Mouse (Mus musculus) heart, adult 2 months (tissue): ENCODE results near the gene Kcne2. TPM values are rescaled to one million over a fixed set of nuclear protein-coding genes. Genes with fewer than 3 reads are reported as not detected.

ENCODE experiments used
- DNase-seq, 2 experiments: peaks; one replicate each; pipeline ENCODE4 v3.0.0; 2021
- H3K27ac ChIP-seq: fragments of 200-600 bp; 2 replicates; pipeline ENCODE4 v1.8.1; 2022
- H3K27me3 ChIP-seq: fragments of 200-500 bp; 2 replicates; pipeline ENCODE4 v1.6.1; 2012; ENCODE audit warnings: mild to moderate bottlenecking, low read length, inconsistent platforms, mixed read lengths; ENCODE audit not compliant: control insufficient read depth, insufficient read depth
- H3K36me3 ChIP-seq: fragments of 200-500 bp; 2 replicates; pipeline ENCODE4 v1.6.1; 2012; ENCODE audit warnings: low read length, inconsistent platforms; ENCODE audit not compliant: control insufficient read depth, insufficient read depth
- H3K4me1 ChIP-seq: fragments of 200-500 bp; 2 replicates; pipeline ENCODE4 v1.6.1; 2011; ENCODE audit warnings: low read length; ENCODE audit not compliant: control insufficient read depth, insufficient read depth
- H3K4me3 ChIP-seq: fragments of 200-600 bp; 2 replicates; pipeline ENCODE4 v1.8.1; 2022
- H3K79me2 ChIP-seq: fragments of 200-500 bp; replicated peaks from 2 replicates; pipeline ENCODE4 v1.6.1; 2012; ENCODE audit warnings: mild to moderate bottlenecking, inconsistent platforms, low read length, moderate library complexity, mixed read lengths; ENCODE audit not compliant: control insufficient read depth, insufficient read depth
- H3K9ac ChIP-seq: fragments of 200-500 bp; 2 replicates; pipeline ENCODE4 v1.6.1; 2012; ENCODE audit warnings: low read depth, mild to moderate bottlenecking, control low read depth, inconsistent platforms, low read length, mixed read lengths
- CTCF ChIP-seq: fragments of 200-600 bp; IDR thresholded peaks from 2 replicates; pipeline ENCODE4 v1.8.1; 2022; ENCODE audit warnings: antibody characterized with exemption, mild to moderate bottlenecking, moderate library complexity
- EP300 ChIP-seq: fragments of 200-500 bp; IDR thresholded peaks from 2 replicates; pipeline ENCODE4 v1.6.1; 2011; ENCODE audit warnings: low read depth, low read length, control low read depth; ENCODE audit not compliant: insufficient read depth
- POLR2A ChIP-seq: fragments of 200-500 bp; IDR thresholded peaks from 2 replicates; pipeline ENCODE4 v1.6.1; 2011; ENCODE audit warnings: mild to moderate bottlenecking, low read depth, low read length, control low read depth; ENCODE audit not compliant: insufficient read depth
- whole genome bisulfite sequencing: fragments of 180-500 bp; shearing (Covaris S2); methylation state at CpG from one replicate; pipeline ENCODE4 v1.1.7; 2018; 5-methylcytosine and 5-hydroxymethylcytosine counted together
- intact Hi-C: fragments of 180-260 bp; cut with DNase I; formaldehyde crosslinking; loops from one replicate; pipeline ENCODE4 v1.15.1; 2025
- polyA plus RNA-seq: library from polyadenylated mRNA; depleted of rRNA; stranded (reverse); fragments of >200 nt; gene quantifications from 2 replicates; pipeline ENCODE4 v1.2.3, GENCODE M21; 2012; rRNA removed
- total RNA-seq, 2 experiments: library from RNA; stranded (reverse); gene quantifications; 2 replicates each; pipeline ENCODE4 v1.2.3; 2021

Gene Kcne2
- total and polyA plus RNA-seq, 3 experiments = not detected

GRCm38 (mm10) chr16:92340612-92341511 is 48.7 kb downstream of the Kcne2 start:
- H3K27me3 ChIP-seq = peaks cover 2% of the 10 kb centered on the region; the same call in 1 of the 2 replicates
- no peaks in the 10 kb centered on the region for H3K36me3 ChIP-seq
- peak overlapping the region; percentile 52 for H3K4me3 ChIP-seq
- H3K4me1 ChIP-seq = no peaks in the 10 kb centered on the region; the same call in 1 of the 2 replicates
- peak overlapping the region; percentile 54 for H3K9ac ChIP-seq
- DNase-seq = peak; percentile 69 to 75
- TF ChIP-seq CTCF (peak; percentile 88), EP300 (0 out of 2 replicates have a peak, but pooled peaks have one; percentile 40), POLR2A (no peak)
- H3K27ac ChIP-seq = peak overlapping the region; percentile 54
- no peaks in the 10 kb centered on the region for H3K79me2 ChIP-seq
- 10% methylated on average over 27 of the region's 27 CpGs for WGBS
- intact Hi-C loops = loop anchor here (1.0 to 5.0 kb wide), 4 partner anchors 46 to 146 kb away; no protein-coding TSS in a partner anchor

GRCm38 (mm10) chr16:92345177-92345576 is 53.0 kb downstream of the Kcne2 start:
- no peaks in the 10 kb centered on the region for H3K36me3 ChIP-seq
- DNase-seq = peak; percentile 66 to 82
- intact Hi-C loops = no loop called here
- H3K4me1 ChIP-seq = no peaks in the 10 kb centered on the region; the same call in 1 of the 2 replicates
- H3K27me3 ChIP-seq = no peaks in the 10 kb centered on the region
- peak overlapping the region; percentile 80 for H3K27ac ChIP-seq
- H3K79me2 ChIP-seq = no peaks in the 10 kb centered on the region
- no peak overlapping the region for H3K9ac ChIP-seq
- no peak overlapping the region for H3K4me3 ChIP-seq
- WGBS = 11% methylated on average over 11 of the region's 11 CpGs
- TF ChIP-seq CTCF = no peak
- TF ChIP-seq POLR2A = no peak
- peak; percentile 95 for TF ChIP-seq EP300

GRCm38 (mm10) chr16:92346297-92346916 is 54.2 kb downstream of the Kcne2 start:
- DNase-seq = peak; percentile 71 to 85
- intact Hi-C loops = no loop called here
- H3K79me2 ChIP-seq = no peaks in the 10 kb centered on the region
- peak overlapping the region; percentile 89 for H3K27ac ChIP-seq
- TF ChIP-seq EP300 = peak; percentile 67; the same call in 1 of the 2 replicates
- TF ChIP-seq CTCF = no peak
- TF ChIP-seq POLR2A = peak; percentile 66; the same call in 1 of the 2 replicates
- no peak overlapping the region; the same call in 1 of the 2 replicates for H3K9ac ChIP-seq
- H3K4me3 ChIP-seq = no peak overlapping the region
- no peaks in the 10 kb centered on the region for H3K4me1 ChIP-seq
- no peaks in the 10 kb centered on the region for H3K27me3 ChIP-seq
- H3K36me3 ChIP-seq = no peaks in the 10 kb centered on the region
- 50% methylated on average over 13 of the region's 13 CpGs for WGBS

Other genes with a start within 250 kb of the Kcne2 start
- 10 to 100 TPM; 53.0 to 58.4 TPM for gene Mrps6, start 234.1 kb upstream of the Kcne2 start, total RNA-seq
- gene Mrps6, start 234.1 kb upstream of the Kcne2 start, polyA plus RNA-seq = 40.5 and 43.0 TPM in 2 replicates
- gene Gm49711, start 234.1 kb upstream of the Kcne2 start, total RNA-seq = not detected
- gene Gm49711, start 234.1 kb upstream of the Kcne2 start, polyA plus RNA-seq = not detected in 2 replicates
- gene Slc5a3, start 234.1 kb upstream of the Kcne2 start, total RNA-seq = 1 to 10 TPM; 3.2 to 8.1 TPM
- 1.6 and 2.5 TPM in 2 replicates for gene Slc5a3, start 234.1 kb upstream of the Kcne2 start, polyA plus RNA-seq
- gene Smim11, start 8.9 kb downstream of the Kcne2 start, total RNA-seq = 10 to 100 TPM; 76.1 to 89.9 TPM
- gene Smim11, start 8.9 kb downstream of the Kcne2 start, polyA plus RNA-seq = 46.9 and 55.4 TPM in 2 replicates
- gene Fam243, start 29.1 kb downstream of the Kcne2 start, total RNA-seq = 1 to 10 TPM in 1 of 2 experiments, under 1 TPM in 1; 0.78 to 1.2 TPM
- gene Fam243, start 29.1 kb downstream of the Kcne2 start, polyA plus RNA-seq = 0.14 and 0.20 TPM in 2 replicates
- 10 to 100 TPM in 1 of 2 experiments, 1 to 10 TPM in 1; 6.9 to 11.6 TPM for gene Kcne1, start 67.1 kb downstream of the Kcne2 start, total RNA-seq
- gene Kcne1, start 67.1 kb downstream of the Kcne2 start, polyA plus RNA-seq = 34.8 and 36.5 TPM in 2 replicates
- 100 to 1,000 TPM in 1 of 2 experiments, 10 to 100 TPM in 1; 63.0 to 112 TPM for gene Rcan1, start 178.5 kb downstream of the Kcne2 start, total RNA-seq
- gene Rcan1, start 178.5 kb downstream of the Kcne2 start, polyA plus RNA-seq = 40.7 and 61.8 TPM in 2 replicates
- under 1 TPM; 0.07 to 0.18 TPM for gene Clic6, start 193.3 kb downstream of the Kcne2 start, total RNA-seq
- gene Clic6, start 193.3 kb downstream of the Kcne2 start, polyA plus RNA-seq = 0.09 and 0.92 TPM in 2 replicates